8 mouse cellular contexts compared by ENCODE assay signal in genomic region chr5:107402436-107402835, GRCm38 (mm10). TPM values are rescaled to one million over a fixed set of nuclear protein-coding genes. Genes with fewer than 3 reads are reported as not detected.
DNase-seq lines count a peak whose midpoint lies in the region; ATAC-seq and TF ChIP-seq lines count a peak whose summit lies in the region.

Gene Ephx4, plus strand, starts transcription at chr5:107402736.

- peaks cover 23% of the 10 kb centered on the region for H3K27me3 ChIP-seq in heart, embryonic 14.5 days (ENCODE audit: control insufficient read depth, insufficient read depth, low read length)
- no peaks in the 10 kb centered on the region for H3K27me3 ChIP-seq in CH12.LX (replicated peaks)
- H3K27me3 ChIP-seq in forebrain, postnatal 0 days (ENCODE audit: insufficient read depth, low read length), result no peaks in the 10 kb centered on the region
- H3K27me3 ChIP-seq in limb, embryonic 15.5 days, result peaks cover 23% of the 10 kb centered on the region

- no peak within 1 kb of the TSS for H3K27ac ChIP-seq in heart, embryonic 14.5 days (replicated peaks in 1 of 2; ENCODE audit: control insufficient read depth in 1 of 2, insufficient read depth in 1 of 2, low read depth in 2 of 2, low read length in 2 of 2)
- H3K27ac ChIP-seq in CH12.LX (ENCODE audit: insufficient read depth, low read depth), result no peak within 1 kb of the TSS
- peak within 1 kb of the TSS; percentile 9 for H3K27ac ChIP-seq in forebrain, postnatal 0 days (ENCODE audit: low read depth, low read length)
- H3K27ac ChIP-seq in limb, embryonic 15.5 days, result no peak within 1 kb of the TSS

- H3K36me3 ChIP-seq in heart, embryonic 14.5 days (ENCODE audit: control insufficient read depth, insufficient read depth, low read length), result no peaks in the 10 kb centered on the region
- H3K36me3 ChIP-seq in CH12.LX (replicated peaks in 1 of 2; ENCODE audit: control insufficient read depth in 1 of 2, insufficient read depth in 1 of 2, low read length in 1 of 2), result no peaks in the 10 kb centered on the region
- no peaks in the 10 kb centered on the region for H3K36me3 ChIP-seq in forebrain, postnatal 0 days (ENCODE audit: insufficient read depth)
- no peaks in the 10 kb centered on the region for H3K36me3 ChIP-seq in limb, embryonic 15.5 days

- no peak for TF ChIP-seq CTCF in CH12.LX (conservative IDR thresholded peaks at IDR 0.05 in 1 of 2, IDR thresholded peaks at IDR 0.05 in 1 of 2; ENCODE audit: low read depth in 2 of 2, low read length in 2 of 2)
- no peak for TF ChIP-seq CTCF in forebrain, postnatal 0 days (IDR thresholded peaks at IDR 0.05; ENCODE audit: low read depth)

- no peaks in the 10 kb centered on the region for H3K9me3 ChIP-seq in heart, embryonic 14.5 days (ENCODE audit: control insufficient read depth, low read length)
- H3K9me3 ChIP-seq in CH12.LX (replicated peaks; ENCODE audit: low read length), result no peaks in the 10 kb centered on the region
- H3K9me3 ChIP-seq in forebrain, postnatal 0 days (ENCODE audit: low read length), result no peaks in the 10 kb centered on the region
- H3K9me3 ChIP-seq in limb, embryonic 15.5 days, result no peaks in the 10 kb centered on the region

- H3K4me2 ChIP-seq in heart, embryonic 14.5 days (ENCODE audit: low read length), result peak within 1 kb of the TSS; percentile 100
- peak within 1 kb of the TSS; percentile 48 for H3K4me2 ChIP-seq in CH12.LX (ENCODE audit: insufficient read depth, low read depth, poor library complexity, severe bottlenecking)
- peak within 1 kb of the TSS; percentile 94 for H3K4me2 ChIP-seq in forebrain, postnatal 0 days (ENCODE audit: low read depth)
- peak within 1 kb of the TSS; percentile 94 for H3K4me2 ChIP-seq in limb, embryonic 15.5 days

- no peak for TF ChIP-seq RAD21 in CH12.LX (IDR thresholded peaks at IDR 0.05; ENCODE audit: low read depth, low read length)

- peaks cover 2 to 13% of the 10 kb centered on the region in 2 experiments; a peak in 1 of 4 replicates for H3K4me1 ChIP-seq in heart, embryonic 14.5 days (ENCODE audit: control insufficient read depth in 2 of 2, insufficient read depth in 2 of 2, low read length in 2 of 2)
- no peaks in the 10 kb centered on the region for H3K4me1 ChIP-seq in CH12.LX (ENCODE audit: control insufficient read depth in 1 of 2, insufficient read depth in 2 of 2)
- no peaks in the 10 kb centered on the region for H3K4me1 ChIP-seq in forebrain, postnatal 0 days (ENCODE audit: insufficient read depth)
- H3K4me1 ChIP-seq in limb, embryonic 15.5 days, result peaks cover 6% of the 10 kb centered on the region; the same call in 1 of the 2 replicates

- H3K4me3 ChIP-seq in heart, embryonic 14.5 days (ENCODE audit: control insufficient read depth in 1 of 2, insufficient read depth in 1 of 2, low read depth in 1 of 2, low read length in 2 of 2), result peak within 1 kb of the TSS; percentile 55 to 58
- peak within 1 kb of the TSS in 1 of 3 experiments; percentile 59 for H3K4me3 ChIP-seq in CH12.LX (replicated peaks in 1 of 3; ENCODE audit: low read depth in 2 of 3, low read length in 2 of 3, poor library complexity in 1 of 3)
- H3K4me3 ChIP-seq in forebrain, postnatal 0 days (ENCODE audit: low read depth, low read length), result peak within 1 kb of the TSS; percentile 63
- peak within 1 kb of the TSS; percentile 56 for H3K4me3 ChIP-seq in limb, embryonic 15.5 days

- H3K79me2 ChIP-seq in CH12.LX (replicated peaks; ENCODE audit: control insufficient read depth, extremely low read depth, insufficient read depth, poor library complexity, severe bottlenecking), result no peaks in the 10 kb centered on the region

- no peak for TF ChIP-seq EP300 in CH12.LX (IDR thresholded peaks at IDR 0.05; ENCODE audit: low read length)

- no peak for DNase-seq in heart, adult 9 months (ENCODE audit: low spot score in 2 of 2)
- DNase-seq in CH12.LX (ENCODE audit: extremely low read depth), result no peak
- no peak for DNase-seq in forebrain, postnatal 0 days
- no peak for DNase-seq in ovary, postnatal 14 days (ENCODE audit: low spot score)
- no peak for DNase-seq in kidney, adult 11 months

- WGBS in heart, embryonic 14.5 days, result 16% methylated on average over 5 of the region's 5 CpGs
- WGBS in forebrain, postnatal 0 days, result 15% methylated on average over 5 of the region's 5 CpGs
- 23% methylated on average over 5 of the region's 5 CpGs for WGBS in limb, embryonic 15.5 days

- H3K9ac ChIP-seq in heart, embryonic 14.5 days (ENCODE audit: low read length), result peak within 1 kb of the TSS; percentile 69
- H3K9ac ChIP-seq in CH12.LX (ENCODE audit: insufficient read depth, low read depth), result peak within 1 kb of the TSS; percentile 44
- H3K9ac ChIP-seq in forebrain, postnatal 0 days, result peak within 1 kb of the TSS; percentile 69
- H3K9ac ChIP-seq in limb, embryonic 15.5 days, result peak within 1 kb of the TSS; percentile 58

- in situ Hi-C loops in CH12.LX (cut with MboI; ENCODE audit: low pct_ligation_motif_present, low pct_unique_long_range_greater_than_20kb, low sequenced_read_pairs), result no loop called here

- ATAC-seq in heart, embryonic 14.5 days (ENCODE audit: insufficient number of reproducible peaks, insufficient read depth, low FRiP score, low read depth), result no peak
- ATAC-seq in forebrain, postnatal 0 days, result no peak
- no peak for ATAC-seq in limb, embryonic 15.5 days (ENCODE audit: insufficient number of reproducible peaks, low FRiP score, low TSS enrichment, low read depth)
- no peak for ATAC-seq in megakaryocyte-erythroid progenitor cell, adult 5-6 weeks (replicated peaks; ENCODE audit: low FRiP score, low TSS enrichment, poor library complexity, severe bottlenecking)

- dilution Hi-C loops in CH12.LX (cut with MboI; ENCODE audit: extremely low pct_ligation_motif_present, extremely low pct_unique_long_range_greater_than_20kb, low sequenced_read_pairs), result no loop called here

- no peak for TF ChIP-seq POLR2A in CH12.LX (IDR thresholded peaks at IDR 0.05; ENCODE audit: low read depth, low read length)

TF ChIP-seq in CH12.LX, 34 proteins besides CTCF, POLR2A, EP300 and RAD21:
- TF ChIP-seq MAX (IDR thresholded peaks at IDR 0.05; ENCODE audit: low read length), result no peak
- TF ChIP-seq ZC3H11A (IDR thresholded peaks at IDR 0.05; ENCODE audit: low read depth, low read length), result no peak
- TF ChIP-seq CHD2 (IDR thresholded peaks at IDR 0.05; ENCODE audit: low read length), result no peak
TF ChIP-seq in CH12.LX: peak in this region for 0.

RNA-seq across cellular contexts. Expression of gene Ephx4, which starts in this region (rescaled TPM):
- polyA plus RNA-seq in heart, embryonic 14.5 days (2014; fragmentation: Nextera tagmentation; extraction: Ambion mirVana), result 1.4 and 2.0 TPM in 2 replicates
- total RNA-seq in CH12.LX (2012; rRNA removed), result 0.71 and 0.81 TPM in 2 replicates
- not detected in 2 replicates for total RNA-seq in CH12.LX (2014; rRNA removed)
- not detected in 2 replicates for polyA plus RNA-seq in CH12.LX (2012; ENCODE audit: insufficient read length, low read depth)
- 12.9 and 15.4 TPM in 2 replicates for total RNA-seq in forebrain, postnatal 0 days (2014; rRNA removed)
- polyA plus RNA-seq in forebrain, postnatal 0 days (2015; fragmentation: Nextera tagmentation; extraction: Ambion mirVana), result 18.0 and 20.2 TPM in 2 replicates
- polyA plus RNA-seq in limb, embryonic 15.5 days (2015; fragmentation: Nextera tagmentation; extraction: Ambion mirVana), result 2.1 TPM in 2 replicates
- total RNA-seq in megakaryocyte-erythroid progenitor cell, adult 5-6 weeks (2014; fragmentation: Nextera tagmentation), result not detected in 2 replicates
- not detected in 2 replicates for total RNA-seq in megakaryocyte-erythroid progenitor cell, adult 5-6 weeks (2017)

Comparison
In these comparisons a context has a peak if more than half of its experiments do, and no peak if none do; other contexts are left out.
1. H3K4me2 ChIP-seq: peak in every context shown above with its lines; median percentile 100 in heart, embryonic 14.5 days; 94 in forebrain, postnatal 0 days; 94 in limb, embryonic 15.5 days; 48 in CH12.LX.